Mouse (Mus musculus): ENCODE measurements at regions not wholly inside any gene's neighbourhood (a gene's known extent, or its start where the extent isn't known, plus 50 kb on each side); places are given as distances from the start of the nearest gene placed in this dataset.

- in situ Hi-C loops (cut with MboI, MseI) = loop anchor here (5.0 kb wide), 1 partner anchor 628 kb away; no protein-coding TSS in a partner anchor
Measured at GRCm38 (mm10) chr14:24939476-24940200, 452.7 kb downstream of the Rps24 start.

GRCm38 (mm10) chr14:24945716-24946115 is 458.8 kb downstream of the Rps24 start:
- in situ Hi-C loops (cut with MboI, MseI) = no loop called here

GRCm38 (mm10) chr14:24947084-24947483 is 460.2 kb downstream of the Rps24 start:
- in situ Hi-C loops (cut with MboI, MseI) = no loop called here

- in situ Hi-C loops (cut with MboI, MseI) = loop anchor here (5.0 kb wide), 1 partner anchor 76 kb away; no protein-coding TSS in a partner anchor
Measured at GRCm38 (mm10) chr14:24955891-24956410, 469.0 kb downstream of the Rps24 start.

GRCm38 (mm10) chr14:24956528-24957210 is 469.7 kb downstream of the Rps24 start:
- in situ Hi-C loops (cut with MboI, MseI) = loop anchor here (5.0 kb wide), 1 partner anchor 76 kb away; no protein-coding TSS in a partner anchor

- in situ Hi-C loops (cut with MboI, MseI) = loop anchor here (5.0 kb wide), 1 partner anchor 75 kb away; no protein-coding TSS in a partner anchor
Measured at GRCm38 (mm10) chr14:24957392-24957791, 470.5 kb downstream of the Rps24 start.

- in situ Hi-C loops (cut with MboI, MseI) = loop anchor here (5.0 kb wide), 1 partner anchor 73 kb away; no protein-coding TSS in a partner anchor
Measured at GRCm38 (mm10) chr14:24958821-24959220, 471.9 kb downstream of the Rps24 start.

- in situ Hi-C loops (cut with MboI, MseI) = loop anchor here (5.0 kb wide), 1 partner anchor 73 kb away; no protein-coding TSS in a partner anchor
Measured at GRCm38 (mm10) chr14:24959401-24959800, 472.5 kb downstream of the Rps24 start.

- in situ Hi-C loops (cut with MboI, MseI) = no loop called here
Measured at GRCm38 (mm10) chr14:24960082-24960482, 473.2 kb downstream of the Rps24 start.

GRCm38 (mm10) chr14:24960875-24961274 is 473.9 kb downstream of the Rps24 start:
- in situ Hi-C loops (cut with MboI, MseI) = no loop called here

GRCm38 (mm10) chr14:24961721-24962120 is 474.8 kb downstream of the Rps24 start:
- in situ Hi-C loops (cut with MboI, MseI) = no loop called here

GRCm38 (mm10) chr14:24969584-24969983 is 482.7 kb downstream of the Rps24 start:
- in situ Hi-C loops (cut with MboI, MseI) = no loop called here

GRCm38 (mm10) chr14:24972357-24972756 is 485.4 kb downstream of the Rps24 start:
- in situ Hi-C loops (cut with MboI, MseI) = no loop called here

- in situ Hi-C loops (cut with MboI, MseI) = no loop called here
Measured at GRCm38 (mm10) chr14:24973039-24973438, 485.9 kb upstream of the Zmiz1 start.

- in situ Hi-C loops (cut with MboI, MseI) = no loop called here
Measured at GRCm38 (mm10) chr14:24973591-24973990, 485.4 kb upstream of the Zmiz1 start.

- in situ Hi-C loops (cut with MboI, MseI) = no loop called here
Measured at GRCm38 (mm10) chr14:24982489-24982888, 476.5 kb upstream of the Zmiz1 start.

GRCm38 (mm10) chr14:24983279-24983678 is 475.7 kb upstream of the Zmiz1 start:
- in situ Hi-C loops (cut with MboI, MseI) = no loop called here

GRCm38 (mm10) chr14:24985806-24986359 is 473.1 kb upstream of the Zmiz1 start:
- in situ Hi-C loops (cut with MboI, MseI) = no loop called here

- in situ Hi-C loops (cut with MboI, MseI) = no loop called here
Measured at GRCm38 (mm10) chr14:24986404-24986803, 472.6 kb upstream of the Zmiz1 start.

GRCm38 (mm10) chr14:24993751-24994658 is 465.0 kb upstream of the Zmiz1 start:
- in situ Hi-C loops (cut with MboI, MseI) = no loop called here

GRCm38 (mm10) chr14:24995226-24995625 is 463.8 kb upstream of the Zmiz1 start:
- in situ Hi-C loops (cut with MboI, MseI) = no loop called here

All from T-helper 1 cell (primary cell).